Mouse (Mus musculus) cortical plate, adult 2 months (tissue): ENCODE measurements at regions not wholly inside any gene's neighbourhood (a gene's known extent, or its start where the extent isn't known, plus 50 kb on each side); places are given as distances from the start of the nearest gene placed in this dataset.

Experiments
- CTCF ChIP-seq: fragments of 200-500 bp; IDR thresholded peaks from 2 replicates; pipeline ENCODE4 v1.5.1; 2011; ENCODE audit warnings: mild to moderate bottlenecking, control low read depth, low read length; ENCODE audit not compliant: insufficient read depth; ENCODE audit errors: extremely low read depth
- POLR2A ChIP-seq: fragments of 200-500 bp; IDR thresholded peaks from 2 replicates; pipeline ENCODE4 v1.6.1; 2011; ENCODE audit warnings: mild to moderate bottlenecking, low read length, control low read depth; ENCODE audit not compliant: insufficient read depth; ENCODE audit errors: extremely low read depth

- no peak for TF ChIP-seq POLR2A
- no peak for TF ChIP-seq CTCF
Measured at GRCm38 (mm10) chr17:4781586-4781985, 212.5 kb upstream of the Arid1b start.
